Mouse (Mus musculus) embryonic facial prominence, embryonic 13.5 days (tissue): ENCODE measurements at regions not wholly inside any gene's neighbourhood (a gene's known extent, or its start where the extent isn't known, plus 50 kb on each side); places are given as distances from the start of the nearest gene placed in this dataset.

Experiments used
- ATAC-seq: fragments of 200-750 bp; cut with Nextera tagmentation; 2 replicates; pipeline ENCODE4 v1.8.0; 2017; ENCODE audit warnings: low read depth; ENCODE audit not compliant: insufficient number of reproducible peaks, insufficient read depth, low FRiP score, low TSS enrichment
- H3K27ac ChIP-seq: fragments of 300-500 bp; sonication (generic); 2 replicates; pipeline ENCODE4 v1.5.1; 2015; ENCODE audit warnings: moderate library complexity, mild to moderate bottlenecking, inconsistent platforms
- H3K27me3 ChIP-seq: fragments of 300-500 bp; sonication (generic); 2 replicates; pipeline ENCODE4 v1.6.1; 2015; ENCODE audit warnings: mild to moderate bottlenecking, inconsistent platforms
- H3K36me3 ChIP-seq: fragments of 300-500 bp; sonication (generic); 2 replicates; pipeline ENCODE4 v1.6.1; 2015; ENCODE audit warnings: mild to moderate bottlenecking, inconsistent platforms
- H3K4me1 ChIP-seq: fragments of 300-500 bp; sonication (generic); 2 replicates; pipeline ENCODE4 v1.6.1; 2015; ENCODE audit warnings: inconsistent platforms
- H3K4me2 ChIP-seq: fragments of 300-500 bp; sonication (generic); 2 replicates; pipeline ENCODE4 v1.6.1; 2015; ENCODE audit warnings: moderate library complexity, mild to moderate bottlenecking, inconsistent platforms
- H3K4me3 ChIP-seq: fragments of 300-500 bp; sonication (generic); 2 replicates; pipeline ENCODE4 v1.5.1; 2015; ENCODE audit warnings: mild to moderate bottlenecking, inconsistent platforms
- H3K9ac ChIP-seq: fragments of 300-500 bp; sonication (generic); 2 replicates; pipeline ENCODE4 v1.6.1; 2015; ENCODE audit warnings: mild to moderate bottlenecking, inconsistent platforms
- H3K9me3 ChIP-seq: fragments of 300-500 bp; sonication (generic); 2 replicates; pipeline ENCODE4 v1.6.1; 2016; ENCODE audit warnings: inconsistent platforms
- WGBS: fragments of 180-500 bp; shearing (Covaris S2); methylation state at CpG from one replicate; pipeline ENCODE4 v1.1.7; 2015; ENCODE audit warnings: mixed read lengths; 5-methylcytosine and 5-hydroxymethylcytosine counted together

GRCm38 (mm10) chr16:77537351-77537750 lies 64.5 kb downstream of the Gm11146 start:
- Histone ChIP-seq H3K27me3 (no peaks in the 10 kb centered on the region), H3K4me2 (no peak overlapping the region), H3K4me3 (no peak overlapping the region), H3K27ac (no peak overlapping the region), H3K9me3 (no peaks in the 10 kb centered on the region), H3K4me1 (peaks cover 4% of the 10 kb centered on the region; the same call in 1 of the 2 replicates), H3K36me3 (no peaks in the 10 kb centered on the region), H3K9ac (no peak overlapping the region)
- WGBS, result 72% methylated on average over 4 of the region's 4 CpGs
- ATAC-seq, result no peak

GRCm38 (mm10) chr16:77536746-77537145 lies 65.1 kb downstream of the Gm11146 start:
- Histone ChIP-seq H3K4me2 (peak overlapping the region; percentile 7; the same call in 1 of the 2 replicates), H3K27me3 (no peaks in the 10 kb centered on the region), H3K9ac (no peak overlapping the region), H3K27ac (no peak overlapping the region), H3K9me3 (no peaks in the 10 kb centered on the region), H3K4me3 (no peak overlapping the region), H3K4me1 (peaks cover 4% of the 10 kb centered on the region; the same call in 1 of the 2 replicates), H3K36me3 (no peaks in the 10 kb centered on the region)
- 63% methylated on average over 10 of the region's 10 CpGs for WGBS
- ATAC-seq, result no peak

- Histone ChIP-seq H3K9me3 (no peaks in the 10 kb centered on the region), H3K36me3 (no peaks in the 10 kb centered on the region), H3K9ac (no peak overlapping the region), H3K27ac (no peak overlapping the region), H3K4me3 (no peak overlapping the region), H3K4me2 (peak overlapping the region; percentile 7; the same call in 1 of the 2 replicates), H3K27me3 (no peaks in the 10 kb centered on the region), H3K4me1 (peaks cover 4% of the 10 kb centered on the region; the same call in 1 of the 2 replicates)
- WGBS, result 72% methylated on average over 6 of the region's 6 CpGs
- no peak for ATAC-seq
Measured at GRCm38 (mm10) chr16:77536314-77536713, 65.6 kb downstream of the Gm11146 start.

GRCm38 (mm10) chr16:77535021-77535420 lies 66.9 kb downstream of the Gm11146 start:
- peaks cover 4% of the 10 kb centered on the region; the same call in 1 of the 2 replicates for H3K4me1 ChIP-seq
- H3K27me3 ChIP-seq, result no peaks in the 10 kb centered on the region
- H3K9me3 ChIP-seq, result no peaks in the 10 kb centered on the region
- no peak overlapping the region for H3K4me2 ChIP-seq
- H3K4me3 ChIP-seq, result no peak overlapping the region
- no peak overlapping the region for H3K9ac ChIP-seq
- ATAC-seq, result no peak
- WGBS, result 83% methylated on average over 3 of the region's 3 CpGs
- no peak overlapping the region for H3K27ac ChIP-seq
- 0 out of 2 replicates have a peak, but pooled peaks cover 5% of the 10 kb centered on the region for H3K36me3 ChIP-seq

- Histone ChIP-seq H3K36me3 (peaks cover 5% of the 10 kb centered on the region; the same call in 1 of the 2 replicates), H3K4me3 (no peak overlapping the region), H3K4me2 (no peak overlapping the region), H3K9me3 (no peaks in the 10 kb centered on the region), H3K4me1 (peaks cover 4% of the 10 kb centered on the region; the same call in 1 of the 2 replicates), H3K9ac (no peak overlapping the region), H3K27ac (no peak overlapping the region), H3K27me3 (no peaks in the 10 kb centered on the region)
- 69% methylated on average over 10 of the region's 10 CpGs for WGBS
- ATAC-seq, result no peak
Measured at GRCm38 (mm10) chr16:77531596-77531995, 70.3 kb downstream of the Gm11146 start.

GRCm38 (mm10) chr16:77527951-77528350 lies 73.9 kb downstream of the Gm11146 start:
- no peak for ATAC-seq
- H3K36me3 ChIP-seq, result peaks cover 5% of the 10 kb centered on the region; the same call in 1 of the 2 replicates
- H3K4me2 ChIP-seq, result no peak overlapping the region
- no peak overlapping the region for H3K4me3 ChIP-seq
- no peak overlapping the region for H3K27ac ChIP-seq
- H3K9ac ChIP-seq, result no peak overlapping the region
- H3K9me3 ChIP-seq, result no peaks in the 10 kb centered on the region
- H3K27me3 ChIP-seq, result no peaks in the 10 kb centered on the region
- WGBS, result 77% methylated on average over 1 of the region's 1 CpGs
- H3K4me1 ChIP-seq, result no peaks in the 10 kb centered on the region

- ATAC-seq, result no peak
- Histone ChIP-seq H3K27me3 (no peaks in the 10 kb centered on the region), H3K9ac (no peak overlapping the region), H3K4me1 (no peaks in the 10 kb centered on the region), H3K36me3 (no peaks in the 10 kb centered on the region), H3K9me3 (no peaks in the 10 kb centered on the region), H3K27ac (no peak overlapping the region), H3K4me2 (no peak overlapping the region), H3K4me3 (no peak overlapping the region)
- 69% methylated on average over 3 of the region's 3 CpGs for WGBS
Measured at GRCm38 (mm10) chr16:77514606-77515005, 87.3 kb downstream of the Gm11146 start.

- peaks cover 8% of the 10 kb centered on the region for H3K4me1 ChIP-seq
- no peak overlapping the region for H3K4me3 ChIP-seq
- WGBS, result 59% methylated on average over 5 of the region's 5 CpGs
- 0 out of 2 replicates have a peak, but pooled peaks cover 6% of the 10 kb centered on the region for H3K36me3 ChIP-seq
- ATAC-seq, result no peak
- no peak overlapping the region for H3K9ac ChIP-seq
- no peaks in the 10 kb centered on the region for H3K9me3 ChIP-seq
- no peak overlapping the region for H3K27ac ChIP-seq
- H3K27me3 ChIP-seq, result no peaks in the 10 kb centered on the region
- peak overlapping the region; percentile 19; the same call in 1 of the 2 replicates for H3K4me2 ChIP-seq
Measured at GRCm38 (mm10) chr16:77503556-77503955, 98.3 kb downstream of the Gm11146 start.

GRCm38 (mm10) chr16:77502916-77503315 lies 99.0 kb downstream of the Gm11146 start:
- H3K9me3 ChIP-seq, result no peaks in the 10 kb centered on the region
- H3K4me2 ChIP-seq, result peak overlapping the region; percentile 31
- H3K27me3 ChIP-seq, result no peaks in the 10 kb centered on the region
- 80% methylated on average over 5 of the region's 5 CpGs for WGBS
- no peak for ATAC-seq
- 0 out of 2 replicates have a peak, but pooled peaks cover 6% of the 10 kb centered on the region for H3K36me3 ChIP-seq
- H3K4me3 ChIP-seq, result no peak overlapping the region
- H3K9ac ChIP-seq, result no peak overlapping the region
- H3K27ac ChIP-seq, result no peak overlapping the region
- peaks cover 8% of the 10 kb centered on the region for H3K4me1 ChIP-seq

GRCm38 (mm10) chr16:77502026-77502425 lies 99.9 kb downstream of the Gm11146 start:
- WGBS, result 60% methylated on average over 3 of the region's 3 CpGs
- Histone ChIP-seq H3K4me3 (peak overlapping the region; percentile 23), H3K27ac (no peak overlapping the region), H3K9me3 (no peaks in the 10 kb centered on the region), H3K9ac (no peak overlapping the region), H3K4me2 (peak overlapping the region; percentile 58), H3K36me3 (0 out of 2 replicates have a peak, but pooled peaks cover under 1% of the 10 kb centered on the region), H3K27me3 (no peaks in the 10 kb centered on the region), H3K4me1 (peaks cover 8% of the 10 kb centered on the region)
- no peak for ATAC-seq

- WGBS, result 23% methylated on average over 4 of the region's 4 CpGs
- no peaks in the 10 kb centered on the region for H3K9me3 ChIP-seq
- H3K27me3 ChIP-seq, result no peaks in the 10 kb centered on the region
Measured at GRCm38 (mm10) chr16:77500981-77501380, 100.9 kb downstream of the Gm11146 start.

GRCm38 (mm10) chr16:77500413-77500812 lies 101.5 kb downstream of the Gm11146 start:
- H3K4me2 ChIP-seq, result peak overlapping the region; percentile 58
- WGBS, result 22% methylated on average over 6 of the region's 6 CpGs
- H3K27me3 ChIP-seq, result no peaks in the 10 kb centered on the region
- no peaks in the 10 kb centered on the region for H3K9me3 ChIP-seq
- H3K4me3 ChIP-seq, result peak overlapping the region; percentile 38
- peaks cover 8% of the 10 kb centered on the region for H3K4me1 ChIP-seq
- ATAC-seq, result peak; percentile 43; the same call in 1 of the 2 replicates
- H3K36me3 ChIP-seq, result no peaks in the 10 kb centered on the region
- peak overlapping the region; percentile 61 for H3K9ac ChIP-seq
- peak overlapping the region; percentile 94 for H3K27ac ChIP-seq

More at GRCm38 (mm10) chr16:77500981-77501380, 100.9 kb downstream of the Gm11146 start:
- ATAC-seq, result no peak
- Histone ChIP-seq H3K27ac (peak overlapping the region; percentile 94), H3K4me2 (peak overlapping the region; percentile 58), H3K36me3 (no peaks in the 10 kb centered on the region), H3K4me1 (peaks cover 8% of the 10 kb centered on the region), H3K4me3 (peak overlapping the region; percentile 38), H3K9ac (peak overlapping the region; percentile 61)
